Mouse (Mus musculus) cortical plate, adult 2 months (tissue): ENCODE results near the gene Casp3.

ENCODE experiments used
- CTCF ChIP-seq: fragments of 200-500 bp; IDR thresholded peaks from 2 replicates; pipeline ENCODE4 v1.5.1; 2011; ENCODE audit warnings: mild to moderate bottlenecking, control low read depth, low read length; ENCODE audit not compliant: insufficient read depth; ENCODE audit errors: extremely low read depth
- POLR2A ChIP-seq: fragments of 200-500 bp; IDR thresholded peaks from 2 replicates; pipeline ENCODE4 v1.6.1; 2011; ENCODE audit warnings: mild to moderate bottlenecking, low read length, control low read depth; ENCODE audit not compliant: insufficient read depth; ENCODE audit errors: extremely low read depth

DNA sequence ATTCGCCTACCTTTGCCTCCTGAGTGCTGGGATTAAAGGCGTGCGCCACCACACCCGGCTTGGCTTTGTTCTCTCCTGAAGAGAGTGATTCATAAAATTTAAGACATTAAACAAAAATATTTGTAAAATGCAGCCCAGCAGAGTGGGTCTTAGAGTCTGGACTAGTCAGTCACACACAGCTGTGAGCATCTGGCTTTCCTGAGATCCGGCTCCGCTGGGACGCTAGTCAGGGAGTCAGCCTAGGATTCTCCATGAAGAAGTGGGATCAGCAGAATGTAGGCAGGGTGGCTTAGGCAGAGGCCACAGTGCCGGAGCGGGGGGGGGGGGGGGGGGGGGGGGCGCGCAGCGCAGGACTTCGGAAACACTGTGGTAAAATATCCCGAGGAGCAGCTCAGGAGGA, 46.4 kb upstream of the Casp3 start:
- no peak for TF ChIP-seq POLR2A
- no peak for TF ChIP-seq CTCF
